Mouse (Mus musculus): ENCODE measurements around the gene Ap2b1. TPM values are rescaled to one million over a fixed set of nuclear protein-coding genes. Genes with fewer than 3 reads are reported as not detected.
A peak's percentile ranks its signal among the peaks of the same experiment; 100 is the strongest.

Gene Ap2b1
- 100 to 1,000 TPM in 1 of 2 experiments, 10 to 100 TPM in 1; 91.9 to 108 TPM for total RNA-seq (2021)
- long read RNA-seq, experiment 1, full-length matches to known transcripts, result 15 of 17 reads
- long read RNA-seq, experiment 1, partial matches to known transcripts, result 1 of 17 reads
- long read RNA-seq, experiment 1, other reads (novel, unspliced or antisense), result 1 of 17 reads
- long read RNA-seq, experiment 2, full-length matches to known transcripts, result 10 of 21 reads
- long read RNA-seq, experiment 2, partial matches to known transcripts, result 8 of 21 reads
- long read RNA-seq, experiment 2, other reads (novel, unspliced or antisense), result 3 of 21 reads

- peak; percentile 85 for DNase-seq (ENCODE audit: low spot score in 2 of 2)
These were observed at the start of gene Ap2b1 for GRCm38 (mm10) chr11:83298225-83299195. Gene Ap2b1, plus strand, starts transcription at chr11:83299024.

- DNase-seq (ENCODE audit: low spot score in 2 of 2), result peak in 1 of 2 experiments; percentile 50
These were observed 41.6 kb upstream of the Ap2b1 start for GRCm38 (mm10) chr11:83257211-83257610.

DNA sequence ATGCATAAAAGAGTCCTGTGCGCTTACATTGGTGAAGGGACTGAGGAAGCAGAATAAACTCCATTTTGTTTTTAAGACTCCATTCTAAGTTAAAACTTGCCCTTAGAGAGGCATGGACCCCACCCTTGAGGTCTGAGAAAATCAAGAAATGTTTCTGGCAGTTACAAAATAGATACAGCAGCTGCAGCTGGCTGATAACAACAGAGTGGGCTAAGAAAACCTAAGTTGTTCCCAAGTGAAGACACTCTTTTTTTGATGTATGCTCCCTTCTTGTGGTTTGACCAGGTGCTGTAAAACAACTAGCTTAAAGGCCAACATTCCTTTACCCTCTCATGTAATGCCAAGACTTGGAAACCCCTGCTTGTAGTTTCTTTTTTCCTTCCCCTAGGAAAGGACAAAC, 36.2 kb upstream of the Ap2b1 start:
- DNase-seq (ENCODE audit: low spot score in 2 of 2), result no peak

- DNase-seq (ENCODE audit: low spot score in 2 of 2), result no peak
These were observed 35.7 kb upstream of the Ap2b1 start for GRCm38 (mm10) chr11:83263146-83263545.

- DNase-seq (ENCODE audit: low spot score in 2 of 2), result no peak
These were observed 28.0 kb upstream of the Ap2b1 start for GRCm38 (mm10) chr11:83270842-83271150.

DNA sequence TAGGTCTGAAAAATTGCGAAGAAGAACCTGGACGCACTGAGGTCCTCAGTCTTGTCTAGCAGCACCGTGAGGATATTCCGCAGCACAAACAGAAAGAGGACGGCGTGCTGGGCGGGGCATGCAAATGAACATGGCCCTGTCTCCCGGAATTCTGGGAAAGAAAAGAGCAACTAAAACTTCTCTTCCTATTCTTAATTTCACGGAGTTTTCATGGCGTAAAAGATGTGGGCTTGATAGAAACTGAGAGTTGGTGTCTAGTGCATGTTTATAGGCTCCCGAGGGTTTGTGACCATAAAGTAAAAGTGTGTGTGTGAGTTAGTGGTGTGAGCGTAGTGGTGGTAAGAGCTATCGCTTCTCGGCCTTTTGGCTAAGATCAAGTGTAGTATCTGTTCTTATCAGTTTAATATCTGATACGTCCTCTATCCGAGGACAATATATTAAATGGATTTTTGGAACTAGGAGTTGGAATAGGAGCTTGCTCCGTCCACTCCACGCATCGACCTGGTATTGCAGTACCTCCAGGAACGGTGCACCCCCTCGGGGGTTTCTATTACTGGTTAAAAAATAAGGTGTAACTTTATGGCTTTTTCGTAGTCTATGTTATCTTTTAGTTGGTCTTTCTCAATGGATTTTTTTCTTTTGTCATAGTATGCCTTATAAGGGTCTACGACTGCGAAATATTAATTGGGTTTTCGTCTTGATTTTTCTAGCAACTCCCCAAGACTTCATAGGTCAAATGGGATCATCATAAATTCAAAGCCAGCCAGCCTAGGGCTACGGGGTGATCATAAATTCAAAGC, 27.5 kb upstream of the Ap2b1 start:
- DNase-seq (ENCODE audit: low spot score in 2 of 2), result peak; percentile 65 to 69

- DNase-seq (ENCODE audit: low spot score in 2 of 2), result no peak
These were observed 26.6 kb upstream of the Ap2b1 start for GRCm38 (mm10) chr11:83271951-83272843.

DNA sequence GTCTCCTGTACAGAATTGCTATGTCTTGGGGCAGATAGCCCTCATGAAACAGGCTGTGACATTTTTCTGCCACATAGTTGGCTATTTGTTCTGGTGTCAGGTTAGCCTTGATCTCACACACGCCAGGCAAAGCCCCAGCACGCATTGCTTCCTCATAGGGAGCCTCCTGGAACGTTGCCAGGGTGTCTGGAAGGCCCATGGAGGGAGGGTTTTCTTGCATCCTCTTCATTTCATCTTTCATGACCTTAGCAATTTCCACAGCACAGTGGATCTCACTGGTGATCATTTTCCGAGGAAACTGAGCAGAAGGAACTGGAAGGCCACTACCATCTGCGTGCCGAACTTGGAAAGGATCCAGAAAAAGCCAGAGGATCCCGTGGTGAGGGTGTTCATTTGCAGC, 22.6 kb upstream of the Ap2b1 start:
- DNase-seq (ENCODE audit: low spot score in 2 of 2), result no peak

- no peak for DNase-seq (ENCODE audit: low spot score in 2 of 2)
These were observed 19.8 kb upstream of the Ap2b1 start for GRCm38 (mm10) chr11:83279024-83279423.

DNA sequence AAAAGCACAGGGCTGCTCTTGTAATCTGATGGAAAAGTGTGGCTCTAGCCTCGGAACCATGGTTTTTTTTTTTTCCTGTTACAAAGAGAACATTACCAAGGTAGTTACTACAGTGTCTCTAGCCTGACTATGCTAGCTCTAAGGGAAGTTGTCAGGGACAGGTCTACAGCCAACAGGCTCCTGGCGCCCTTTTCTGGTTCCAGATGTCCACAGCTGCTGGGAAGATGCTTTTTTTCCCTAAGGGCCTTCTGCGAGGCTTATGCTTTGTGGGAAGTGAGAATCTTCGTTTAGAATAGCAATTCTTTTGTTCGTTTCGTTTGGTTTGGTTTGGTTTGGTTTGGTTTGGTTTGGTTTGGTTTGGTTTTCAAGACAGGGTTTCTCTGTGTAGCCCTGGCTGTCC, 19.1 kb upstream of the Ap2b1 start:
- no peak for DNase-seq (ENCODE audit: low spot score in 2 of 2)

GRCm38 (mm10) chr11:83282084-83282483, 16.7 kb upstream of the Ap2b1 start:
- DNase-seq (ENCODE audit: low spot score in 2 of 2), result no peak

DNA sequence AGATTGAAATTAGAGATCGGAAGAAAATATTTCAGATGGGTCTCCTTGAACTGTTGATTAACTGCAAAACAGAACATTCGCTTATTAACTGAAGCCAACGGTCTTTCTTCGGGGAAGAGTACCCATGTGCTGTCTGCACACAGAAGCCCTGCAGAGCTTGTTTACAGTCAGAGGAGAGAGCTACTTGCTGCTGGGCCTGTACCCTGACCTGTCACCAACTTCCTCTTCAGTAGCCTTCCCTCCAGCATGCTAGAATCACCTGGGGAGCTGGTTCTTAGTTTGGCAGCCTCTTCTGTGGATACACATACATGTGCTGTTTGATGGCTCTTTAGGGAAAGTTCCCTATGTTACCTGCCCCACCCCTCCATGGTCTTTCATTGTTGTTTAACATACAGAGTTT, 13.2 kb upstream of the Ap2b1 start:
- DNase-seq (ENCODE audit: low spot score in 2 of 2), result no peak

- no peak for DNase-seq (ENCODE audit: low spot score in 2 of 2)
These were observed 12.3 kb upstream of the Ap2b1 start, which contains the start of gene Slfn14 for GRCm38 (mm10) chr11:83286566-83286965. Gene Slfn14, minus strand, starts transcription at chr11:83286726.

GRCm38 (mm10) chr11:83289036-83289435, 9.8 kb upstream of the Ap2b1 start:
- DNase-seq (ENCODE audit: low spot score in 2 of 2), result no peak

- no peak for DNase-seq (ENCODE audit: low spot score in 2 of 2)
These were observed 9.2 kb upstream of the Ap2b1 start for GRCm38 (mm10) chr11:83289633-83290032.

DNA sequence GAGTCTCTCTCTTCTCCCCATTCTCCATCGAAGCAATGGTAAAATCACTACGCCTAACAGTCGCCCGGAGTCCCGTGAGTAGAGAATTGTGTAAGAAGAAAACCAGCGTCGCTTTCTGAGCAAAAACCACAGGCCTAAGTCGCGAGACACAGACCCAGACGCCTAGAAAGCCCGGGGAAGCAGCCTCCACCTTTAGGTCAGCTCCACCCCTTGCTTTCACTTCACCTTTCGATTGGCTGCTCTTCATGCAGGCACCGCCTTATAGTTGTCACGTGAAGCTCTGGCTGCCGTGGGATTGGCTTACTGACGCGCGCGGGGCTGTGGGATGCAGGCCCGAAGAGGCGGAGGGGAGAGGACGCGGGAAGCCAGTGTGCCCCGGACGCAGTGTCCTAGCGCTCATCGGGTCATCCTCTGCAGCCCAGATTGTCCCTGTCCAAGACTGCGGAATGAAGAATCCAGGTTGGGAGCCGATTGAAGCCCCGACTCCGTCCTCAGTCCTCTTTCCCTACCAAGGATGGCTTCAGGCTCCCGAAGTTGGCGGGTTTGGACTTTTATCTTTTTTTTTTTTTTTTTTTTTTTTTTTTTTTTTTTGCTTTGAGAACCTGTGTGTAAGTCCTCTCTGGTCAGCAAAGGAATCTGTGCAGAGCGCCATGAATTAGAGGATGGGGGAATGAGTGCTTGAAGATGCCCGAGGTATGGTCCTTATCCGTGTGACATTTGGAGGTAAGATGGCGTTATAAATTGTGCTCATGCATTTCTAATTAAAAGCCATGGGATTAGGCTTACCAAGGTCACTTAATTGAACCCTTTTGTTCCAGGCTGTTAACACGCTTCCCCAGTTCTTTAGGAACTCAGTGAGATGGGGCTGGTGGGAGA, 7.2 kb upstream of the Ap2b1 start:
- DNase-seq (ENCODE audit: low spot score in 2 of 2), result peak; percentile 86

GRCm38 (mm10) chr11:83292251-83292587, 6.6 kb upstream of the Ap2b1 start:
- no peak for DNase-seq (ENCODE audit: low spot score in 2 of 2)

DNA sequence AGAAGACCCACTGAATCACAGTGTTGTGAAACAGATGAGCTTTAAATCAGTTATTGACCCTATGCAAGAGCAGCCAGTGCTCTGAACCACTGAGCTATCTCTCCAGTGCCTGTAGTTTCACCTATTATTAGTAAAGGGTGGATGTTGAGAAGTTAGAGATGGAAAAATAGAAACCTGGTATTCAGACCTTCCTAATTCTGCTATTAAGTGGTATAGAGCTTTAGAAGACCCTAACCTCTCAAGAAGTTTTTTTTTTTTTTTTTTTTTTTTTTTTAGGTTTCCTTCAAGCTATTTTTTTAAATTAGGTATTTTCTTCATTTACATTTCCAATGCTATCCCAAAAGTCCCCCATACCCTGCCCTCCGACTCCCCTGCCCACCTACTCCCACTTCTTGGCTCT, 5.6 kb upstream of the Ap2b1 start:
- DNase-seq (ENCODE audit: low spot score in 2 of 2), result no peak

DNA sequence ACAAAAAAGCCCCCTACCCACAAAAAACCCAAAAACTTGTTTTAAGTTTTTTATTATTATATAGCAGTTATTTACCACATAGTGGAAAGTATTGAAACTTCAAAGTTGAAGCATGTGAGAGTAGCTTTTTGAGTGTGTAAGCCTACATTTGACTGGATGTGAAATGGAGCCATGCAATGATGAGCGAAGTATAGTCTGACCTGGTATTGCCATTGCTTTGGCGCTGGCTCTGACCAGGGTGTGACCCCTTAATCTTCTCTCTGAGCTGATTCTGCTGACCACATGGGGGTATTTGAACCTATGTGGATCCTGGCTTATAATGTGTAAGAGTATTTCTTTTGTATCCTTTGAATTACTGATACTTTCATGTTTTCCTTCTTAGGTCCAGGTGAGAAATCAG, 4.7 kb upstream of the Ap2b1 start:
- no peak for DNase-seq (ENCODE audit: low spot score in 2 of 2)

DNA sequence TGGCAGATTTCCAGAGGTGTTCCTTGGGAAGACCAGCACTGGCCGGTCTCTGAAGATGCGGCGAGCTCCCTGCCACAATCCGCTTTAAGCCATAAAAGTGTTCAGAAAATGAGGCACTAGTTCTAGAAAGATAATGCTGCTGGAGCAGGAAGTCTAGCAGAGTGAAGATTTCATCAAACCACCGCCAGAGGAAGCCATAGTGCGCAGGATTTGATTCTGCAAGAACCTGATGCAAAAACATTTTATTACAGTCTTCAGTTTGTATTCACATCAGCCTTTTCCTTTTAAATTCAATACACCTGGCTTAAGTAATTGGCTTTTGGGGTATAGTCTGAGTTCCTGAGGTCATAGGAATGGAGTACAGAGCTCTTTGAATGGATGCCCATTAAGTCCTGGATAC, 1.0 kb upstream of the Ap2b1 start:
- DNase-seq (ENCODE audit: low spot score in 2 of 2), result no peak

Data from adrenal gland, adult 18-20 months (tissue).